Mouse (Mus musculus) embryonic facial prominence, embryonic 13.5 days (tissue): ENCODE results near the gene Cend1. TPM values are rescaled to one million over a fixed set of nuclear protein-coding genes. Genes with fewer than 3 reads are reported as not detected.

Experiments
- ATAC-seq: fragments of 200-750 bp; cut with Nextera tagmentation; 2 replicates; pipeline ENCODE4 v1.8.0; 2017; ENCODE audit warnings: low read depth; ENCODE audit not compliant: insufficient number of reproducible peaks, insufficient read depth, low FRiP score, low TSS enrichment
- H3K27ac ChIP-seq: fragments of 300-500 bp; sonication (generic); 2 replicates; pipeline ENCODE4 v1.5.1; 2015; ENCODE audit warnings: moderate library complexity, mild to moderate bottlenecking, inconsistent platforms
- H3K27me3 ChIP-seq: fragments of 300-500 bp; sonication (generic); 2 replicates; pipeline ENCODE4 v1.6.1; 2015; ENCODE audit warnings: mild to moderate bottlenecking, inconsistent platforms
- H3K36me3 ChIP-seq: fragments of 300-500 bp; sonication (generic); 2 replicates; pipeline ENCODE4 v1.6.1; 2015; ENCODE audit warnings: mild to moderate bottlenecking, inconsistent platforms
- H3K4me1 ChIP-seq: fragments of 300-500 bp; sonication (generic); 2 replicates; pipeline ENCODE4 v1.6.1; 2015; ENCODE audit warnings: inconsistent platforms
- H3K4me2 ChIP-seq: fragments of 300-500 bp; sonication (generic); 2 replicates; pipeline ENCODE4 v1.6.1; 2015; ENCODE audit warnings: moderate library complexity, mild to moderate bottlenecking, inconsistent platforms
- H3K4me3 ChIP-seq: fragments of 300-500 bp; sonication (generic); 2 replicates; pipeline ENCODE4 v1.5.1; 2015; ENCODE audit warnings: mild to moderate bottlenecking, inconsistent platforms
- H3K9ac ChIP-seq: fragments of 300-500 bp; sonication (generic); 2 replicates; pipeline ENCODE4 v1.6.1; 2015; ENCODE audit warnings: mild to moderate bottlenecking, inconsistent platforms
- H3K9me3 ChIP-seq: fragments of 300-500 bp; sonication (generic); 2 replicates; pipeline ENCODE4 v1.6.1; 2016; ENCODE audit warnings: inconsistent platforms
- WGBS: fragments of 180-500 bp; shearing (Covaris S2); methylation state at CpG from one replicate; pipeline ENCODE4 v1.1.7; 2015; ENCODE audit warnings: mixed read lengths; 5-methylcytosine and 5-hydroxymethylcytosine counted together
- polyA plus RNA-seq: library from polyadenylated mRNA; unstranded; fragments of >200 nt; fragmentation: Nextera tagmentation; extraction: Ambion mirVana; gene quantifications from 2 replicates; pipeline ENCODE4 v1.2.1, GENCODE M21; 2015

Cend1 gene
- polyA plus RNA-seq, 1 experiment from 2014 or later: 2.8 TPM

GRCm38 (mm10) chr7:141403305-141403704, 26.0 kb downstream of the Cend1 start:
- ATAC-seq: no peak
- WGBS: 54% methylated on average over 5 of the region's 5 CpGs
- Histone ChIP-seq H3K4me1 (no peaks in the 10 kb centered on the region), H3K27ac (no peak overlapping the region), H3K4me3 (no peak overlapping the region), H3K9ac (no peak overlapping the region), H3K9me3 (no peaks in the 10 kb centered on the region), H3K27me3 (no peaks in the 10 kb centered on the region), H3K36me3 (peaks cover 66% of the 10 kb centered on the region), H3K4me2 (no peak overlapping the region)

- no peaks in the 10 kb centered on the region; the same call in 1 of the 2 replicates for H3K27me3 ChIP-seq
- WGBS: 70% methylated on average over 1 of the region's 1 CpGs
- H3K4me2 ChIP-seq: no peak overlapping the region
- no peaks in the 10 kb centered on the region for H3K9me3 ChIP-seq
- no peak for ATAC-seq
- no peak overlapping the region for H3K27ac ChIP-seq
- peaks cover 19% of the 10 kb centered on the region for H3K4me1 ChIP-seq
- no peak overlapping the region for H3K4me3 ChIP-seq
- peaks cover 42% of the 10 kb centered on the region for H3K36me3 ChIP-seq
- H3K9ac ChIP-seq: no peak overlapping the region
These were observed 33.9 kb downstream of the Cend1 start for GRCm38 (mm10) chr7:141395348-141395747.

GRCm38 (mm10) chr7:141394771-141395170, 34.5 kb downstream of the Cend1 start:
- H3K4me2 ChIP-seq: no peak overlapping the region
- peaks cover 19% of the 10 kb centered on the region for H3K4me1 ChIP-seq
- no peak overlapping the region for H3K4me3 ChIP-seq
- no peak overlapping the region for H3K27ac ChIP-seq
- H3K9ac ChIP-seq: no peak overlapping the region
- 21% methylated on average over 6 of the region's 6 CpGs for WGBS
- ATAC-seq: no peak
- H3K36me3 ChIP-seq: peaks cover 36% of the 10 kb centered on the region
- H3K27me3 ChIP-seq: no peaks in the 10 kb centered on the region; the same call in 1 of the 2 replicates
- H3K9me3 ChIP-seq: no peaks in the 10 kb centered on the region

GRCm38 (mm10) chr7:141394158-141394557, 35.1 kb downstream of the Cend1 start:
- Histone ChIP-seq H3K27me3 (no peaks in the 10 kb centered on the region; the same call in 1 of the 2 replicates), H3K27ac (no peak overlapping the region), H3K36me3 (peaks cover 30% of the 10 kb centered on the region), H3K4me2 (no peak overlapping the region), H3K4me3 (no peak overlapping the region), H3K4me1 (peaks cover 19% of the 10 kb centered on the region), H3K9me3 (no peaks in the 10 kb centered on the region), H3K9ac (no peak overlapping the region)
- 90% methylated on average over 7 of the region's 7 CpGs for WGBS
- ATAC-seq: no peak

- H3K4me2 ChIP-seq: peak overlapping the region; percentile 88
- H3K27me3 ChIP-seq: no peaks in the 10 kb centered on the region; the same call in 1 of the 2 replicates
- peaks cover 16% of the 10 kb centered on the region for H3K36me3 ChIP-seq
- H3K4me3 ChIP-seq: peak overlapping the region; percentile 59
- no peak for ATAC-seq
- H3K27ac ChIP-seq: peak overlapping the region; percentile 84; the same call in 1 of the 2 replicates
- WGBS: 30% methylated on average over 9 of the region's 9 CpGs
- peak overlapping the region; percentile 80 for H3K9ac ChIP-seq
- H3K4me1 ChIP-seq: peaks cover 19% of the 10 kb centered on the region
- no peaks in the 10 kb centered on the region for H3K9me3 ChIP-seq
These were observed 36.6 kb downstream of the Cend1 start for GRCm38 (mm10) chr7:141392552-141393222.

GRCm38 (mm10) chr7:141391625-141392551, 37.4 kb downstream of the Cend1 start, which contains the start of gene Taldo1:
Gene Taldo1, plus strand, starts transcription at chr7:141392199.
- H3K9ac ChIP-seq: peak within 1 kb of the TSS; percentile 80
- peak within 1 kb of the TSS; percentile 88 for H3K4me2 ChIP-seq
- peaks cover 19% of the 10 kb centered on the region for H3K4me1 ChIP-seq
- peaks cover 12% of the 10 kb centered on the region for H3K36me3 ChIP-seq
- H3K27ac ChIP-seq: peak within 1 kb of the TSS; percentile 84
- no peaks in the 10 kb centered on the region for H3K9me3 ChIP-seq
- WGBS: under 1% methylated on average over 57 of the region's 57 CpGs
- peak within 1 kb of the TSS; percentile 59 for H3K4me3 ChIP-seq
- ATAC-seq: peak; percentile 89
- H3K27me3 ChIP-seq: no peaks in the 10 kb centered on the region; the same call in 1 of the 2 replicates

GRCm38 (mm10) chr7:141390326-141391259, 38.7 kb downstream of the Cend1 start:
- Histone ChIP-seq H3K36me3 (no peaks in the 10 kb centered on the region), H3K27me3 (no peaks in the 10 kb centered on the region; the same call in 1 of the 2 replicates), H3K4me1 (peaks cover 19% of the 10 kb centered on the region), H3K27ac (no peak overlapping the region), H3K9me3 (no peaks in the 10 kb centered on the region), H3K4me2 (no peak overlapping the region), H3K4me3 (no peak overlapping the region), H3K9ac (no peak overlapping the region)
- ATAC-seq: no peak
- 56% methylated on average over 9 of the region's 9 CpGs for WGBS

GRCm38 (mm10) chr7:141388487-141389109, 40.7 kb downstream of the Cend1 start:
- peaks cover 16% of the 10 kb centered on the region for H3K4me1 ChIP-seq
- no peak overlapping the region for H3K4me2 ChIP-seq
- 71% methylated on average over 3 of the region's 3 CpGs for WGBS
- ATAC-seq: no peak
- no peaks in the 10 kb centered on the region for H3K36me3 ChIP-seq
- no peak overlapping the region for H3K9ac ChIP-seq
- H3K4me3 ChIP-seq: no peak overlapping the region
- H3K27me3 ChIP-seq: no peaks in the 10 kb centered on the region; the same call in 1 of the 2 replicates
- no peaks in the 10 kb centered on the region for H3K9me3 ChIP-seq
- H3K27ac ChIP-seq: no peak overlapping the region

GRCm38 (mm10) chr7:141387807-141388486, 41.3 kb downstream of the Cend1 start:
- H3K36me3 ChIP-seq: no peaks in the 10 kb centered on the region
- no peak overlapping the region for H3K4me2 ChIP-seq
- H3K4me1 ChIP-seq: peaks cover 13% of the 10 kb centered on the region
- H3K9ac ChIP-seq: no peak overlapping the region
- no peak overlapping the region for H3K4me3 ChIP-seq
- peaks cover under 1% of the 10 kb centered on the region; the same call in 1 of the 2 replicates for H3K27me3 ChIP-seq
- H3K27ac ChIP-seq: no peak overlapping the region
- no peak for ATAC-seq
- H3K9me3 ChIP-seq: no peaks in the 10 kb centered on the region
- 46% methylated on average over 2 of the region's 2 CpGs for WGBS
